Mouse (Mus musculus) thymus, postnatal 36 days (tissue): Measurements from ENCODE around the gene Ryr1.

ENCODE experiments used
- DNase-seq, 2 experiments: peaks; one replicate each; pipeline ENCODE4 v3.0.0; 2022; ENCODE audit warnings: mixed read lengths in 2 of 2

Gene Ryr1

DNA sequence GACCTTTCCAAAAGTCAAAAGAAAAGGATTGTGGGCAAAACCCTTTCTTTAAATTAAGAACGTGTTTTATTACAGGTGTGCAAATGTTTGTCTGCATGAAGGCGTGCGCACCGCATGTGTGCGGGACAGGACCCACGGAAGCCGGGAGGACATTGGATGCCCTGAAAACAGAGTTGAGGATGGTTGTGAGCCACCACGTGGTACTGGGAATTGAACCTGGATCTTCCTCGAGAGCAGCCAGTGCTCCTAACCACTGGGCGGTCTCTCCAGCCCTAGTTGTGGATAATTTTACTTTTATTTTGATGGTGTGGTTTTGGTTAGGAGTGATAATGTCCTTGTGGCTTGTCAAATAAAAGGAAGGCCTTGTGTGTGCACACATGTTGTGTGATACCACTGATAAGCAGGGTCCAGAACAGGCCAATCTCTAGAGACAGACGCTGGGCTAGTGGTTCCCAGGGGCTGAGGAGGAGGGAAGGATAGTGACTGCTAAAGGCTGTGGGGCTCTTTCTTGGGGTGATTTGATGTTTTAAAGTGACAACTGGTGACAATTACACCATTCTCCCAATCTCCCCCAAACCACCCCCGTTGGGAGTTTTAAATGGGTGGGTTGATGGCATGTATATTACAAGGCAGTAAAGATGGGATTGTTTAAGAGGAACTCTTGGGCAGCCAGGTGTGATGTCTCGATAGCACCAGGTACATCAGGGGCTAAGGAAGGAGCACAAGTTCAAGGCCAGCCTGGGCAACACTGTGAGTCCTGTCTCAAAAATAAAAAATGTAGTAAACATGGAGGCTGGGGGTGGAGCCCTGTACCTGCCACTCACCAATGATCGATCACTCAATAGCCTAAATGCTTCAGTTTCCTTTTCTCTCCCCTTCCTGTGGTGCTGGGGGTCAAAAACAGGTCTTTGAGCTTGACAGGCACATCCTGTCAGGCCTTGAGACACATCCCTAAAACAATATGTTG lies 95.0 kb downstream of the Ryr1 start:
- no peak for DNase-seq

DNA sequence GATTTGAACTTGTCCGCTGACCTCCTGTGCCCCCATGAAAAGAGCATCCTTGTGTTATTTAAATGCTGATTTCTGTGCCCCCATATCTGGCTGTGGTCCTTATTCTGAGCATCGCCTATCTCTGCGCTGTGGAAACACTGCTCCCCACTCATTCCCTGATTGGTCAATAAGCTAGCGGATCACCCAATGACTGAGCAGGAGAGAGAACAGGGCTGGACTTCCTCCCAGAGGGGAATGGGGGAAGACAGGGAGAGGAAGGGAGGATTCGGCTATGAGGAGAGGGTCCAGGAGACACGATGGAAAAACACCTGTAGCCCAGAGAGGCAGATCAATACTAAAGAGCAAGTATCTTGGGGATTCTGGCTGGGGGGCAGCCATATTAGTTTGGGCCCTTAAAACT lies 96.2 kb downstream of the Ryr1 start:
- DNase-seq = no peak

GRCm38 (mm10) chr7:29026811-29027210 lies 98.2 kb downstream of the Ryr1 start:
- DNase-seq = no peak

DNA sequence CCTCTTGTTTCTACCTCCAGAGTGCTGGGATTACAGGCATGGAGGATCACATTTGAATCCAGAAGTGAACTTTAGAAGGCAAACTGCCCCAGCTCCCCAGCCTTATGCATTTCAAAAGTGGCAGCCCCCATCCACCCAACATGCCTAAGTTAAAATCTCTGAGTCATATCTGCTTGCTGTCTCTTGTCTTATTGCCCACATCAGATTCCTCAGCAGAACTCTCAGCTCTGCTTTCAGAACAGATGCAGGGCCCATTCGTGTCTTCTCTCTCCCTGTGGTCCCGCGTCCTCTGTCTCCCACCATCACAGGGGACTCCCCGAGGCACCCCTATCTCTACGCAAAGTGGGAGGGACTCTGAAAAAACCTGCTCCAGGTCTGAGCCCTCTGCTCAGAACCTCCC lies 98.8 kb downstream of the Ryr1 start:
- no peak for DNase-seq

GRCm38 (mm10) chr7:29025566-29025965 lies 99.4 kb downstream of the Ryr1 start:
- peak; percentile 30 to 43 for DNase-seq

- DNase-seq = no peak
Observed at GRCm38 (mm10) chr7:29023514-29023913, 101.5 kb downstream of the Ryr1 start.

- DNase-seq = no peak
Observed at GRCm38 (mm10) chr7:29022479-29022878, 102.5 kb downstream of the Ryr1 start.

DNA sequence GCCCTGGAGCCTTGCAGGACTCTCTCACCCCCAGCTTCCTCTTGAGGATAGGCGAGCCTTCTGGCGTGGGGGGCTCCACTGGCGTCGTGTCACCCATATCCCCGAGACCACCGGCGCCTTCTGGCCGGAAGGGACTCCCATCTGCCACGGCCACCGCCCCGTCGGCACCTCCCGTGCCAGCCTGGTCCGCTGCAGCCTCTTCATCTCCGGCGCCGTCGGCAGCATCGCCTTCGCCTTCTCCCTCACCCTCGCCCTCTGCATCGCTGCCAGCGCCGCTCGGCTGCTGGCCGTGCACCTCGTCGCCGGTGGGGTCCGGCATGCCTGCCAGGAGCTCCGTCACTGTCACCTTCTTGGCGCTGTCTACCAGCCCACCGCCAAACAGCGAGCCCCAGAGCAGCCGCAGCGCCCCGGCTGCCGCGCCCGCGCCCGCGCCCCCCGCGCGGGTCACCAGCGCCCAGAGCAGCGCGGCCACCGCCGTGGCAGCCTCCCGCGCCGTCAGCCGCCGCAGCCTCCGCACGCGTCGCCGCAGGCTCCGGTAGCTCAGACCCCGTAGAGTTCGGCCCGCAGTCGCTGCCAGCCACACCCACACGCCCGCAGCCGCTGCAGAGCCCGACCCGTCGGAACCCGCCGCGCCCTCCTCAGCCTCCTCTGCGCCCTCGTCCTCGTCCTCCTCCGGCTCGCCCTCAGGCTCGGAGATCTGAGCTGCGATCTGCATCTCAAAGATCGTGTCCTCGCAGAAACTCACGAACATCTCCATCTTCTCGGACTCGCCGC lies 105.3 kb downstream of the Ryr1 start:
- DNase-seq = no peak

GRCm38 (mm10) chr7:29017222-29017621 lies 107.8 kb downstream of the Ryr1 start:
- no peak for DNase-seq

DNA sequence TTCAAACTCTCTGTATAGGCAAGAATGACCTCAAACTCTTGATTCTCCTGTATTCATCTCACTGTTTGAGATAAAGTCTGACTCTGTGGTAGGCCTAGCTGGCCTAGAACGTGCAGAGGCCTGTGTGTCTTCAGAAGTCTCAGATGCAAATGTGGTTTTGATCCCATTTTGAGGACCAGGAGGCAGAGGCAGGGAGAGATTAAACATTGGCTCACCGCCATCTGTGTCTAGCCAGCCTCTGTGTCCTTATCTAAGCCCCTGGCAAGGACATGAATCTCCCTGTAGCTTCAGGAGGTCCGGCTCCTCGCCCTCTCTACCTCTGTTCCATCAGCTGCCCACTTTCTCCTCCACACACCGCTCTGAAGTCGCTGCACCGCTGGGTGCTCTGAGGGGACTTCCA lies 108.5 kb downstream of the Ryr1 start:
- no peak for DNase-seq

GRCm38 (mm10) chr7:29014984-29015383 lies 110.0 kb downstream of the Ryr1 start:
- no peak for DNase-seq

DNA sequence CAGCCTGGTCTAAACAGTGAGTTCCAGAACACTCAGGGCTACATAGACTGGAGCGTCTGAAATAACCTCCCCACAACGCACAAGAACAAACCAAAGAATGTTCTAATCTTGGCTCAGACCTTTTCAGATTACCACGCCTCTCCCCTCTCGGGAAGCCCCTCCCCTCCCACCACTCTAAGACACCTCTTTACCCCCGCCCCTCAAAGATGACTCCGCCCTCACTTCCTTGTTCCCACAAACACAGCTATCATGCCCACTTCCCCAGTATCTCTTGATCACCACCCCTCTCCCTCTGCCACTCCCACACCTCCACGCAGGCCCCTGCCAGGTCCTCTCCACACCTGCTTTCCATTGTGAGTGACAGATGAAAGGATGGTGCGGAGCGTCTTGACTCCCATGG lies 116.3 kb downstream of the Ryr1 start:
- peak; percentile 34 to 63 for DNase-seq

- no peak for DNase-seq
Observed at GRCm38 (mm10) chr7:29008171-29008570, 116.8 kb downstream of the Ryr1 start.

DNA sequence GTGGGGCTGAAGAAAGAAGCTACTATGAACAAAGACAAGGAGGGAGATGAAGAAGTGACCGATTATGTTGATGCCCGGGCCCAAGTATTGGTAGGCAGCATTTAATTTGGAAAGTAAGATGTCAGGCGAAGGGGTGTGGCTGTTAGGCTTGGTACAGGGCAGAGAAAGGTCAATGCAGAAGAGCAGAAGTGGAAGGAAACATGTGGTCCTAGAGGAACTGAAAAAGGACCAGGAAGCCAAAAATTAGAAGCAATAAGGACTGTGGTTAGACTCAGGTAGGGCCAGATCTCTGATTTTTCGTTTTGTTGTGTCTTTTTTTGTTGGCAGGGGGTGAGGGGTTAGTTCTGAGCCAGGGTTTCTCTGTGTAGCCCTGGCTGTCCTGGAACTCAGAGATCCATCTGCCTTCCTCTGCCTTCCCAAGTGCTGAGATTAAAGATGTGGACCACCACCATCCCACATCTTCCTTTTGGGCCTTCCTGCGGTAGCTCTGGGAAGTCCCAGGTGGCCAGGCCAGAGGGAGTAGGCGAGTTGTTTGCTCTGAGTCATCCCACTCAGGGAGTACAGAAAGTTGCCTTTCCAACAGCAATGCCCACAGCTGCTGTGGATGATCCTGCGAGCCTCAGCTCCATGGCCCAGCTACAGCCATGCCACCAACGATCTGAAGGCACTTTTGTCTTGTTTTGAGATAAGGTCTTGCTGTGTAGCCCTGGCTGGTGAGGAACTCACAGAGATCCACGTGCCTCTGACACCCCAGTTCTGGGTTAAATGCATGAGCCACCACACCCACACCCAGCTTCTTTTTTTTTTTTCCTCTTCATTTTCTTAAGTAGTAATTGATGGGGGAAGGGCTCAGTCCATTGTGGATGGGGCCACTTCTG lies 117.5 kb downstream of the Ryr1 start:
- no peak for DNase-seq

DNA sequence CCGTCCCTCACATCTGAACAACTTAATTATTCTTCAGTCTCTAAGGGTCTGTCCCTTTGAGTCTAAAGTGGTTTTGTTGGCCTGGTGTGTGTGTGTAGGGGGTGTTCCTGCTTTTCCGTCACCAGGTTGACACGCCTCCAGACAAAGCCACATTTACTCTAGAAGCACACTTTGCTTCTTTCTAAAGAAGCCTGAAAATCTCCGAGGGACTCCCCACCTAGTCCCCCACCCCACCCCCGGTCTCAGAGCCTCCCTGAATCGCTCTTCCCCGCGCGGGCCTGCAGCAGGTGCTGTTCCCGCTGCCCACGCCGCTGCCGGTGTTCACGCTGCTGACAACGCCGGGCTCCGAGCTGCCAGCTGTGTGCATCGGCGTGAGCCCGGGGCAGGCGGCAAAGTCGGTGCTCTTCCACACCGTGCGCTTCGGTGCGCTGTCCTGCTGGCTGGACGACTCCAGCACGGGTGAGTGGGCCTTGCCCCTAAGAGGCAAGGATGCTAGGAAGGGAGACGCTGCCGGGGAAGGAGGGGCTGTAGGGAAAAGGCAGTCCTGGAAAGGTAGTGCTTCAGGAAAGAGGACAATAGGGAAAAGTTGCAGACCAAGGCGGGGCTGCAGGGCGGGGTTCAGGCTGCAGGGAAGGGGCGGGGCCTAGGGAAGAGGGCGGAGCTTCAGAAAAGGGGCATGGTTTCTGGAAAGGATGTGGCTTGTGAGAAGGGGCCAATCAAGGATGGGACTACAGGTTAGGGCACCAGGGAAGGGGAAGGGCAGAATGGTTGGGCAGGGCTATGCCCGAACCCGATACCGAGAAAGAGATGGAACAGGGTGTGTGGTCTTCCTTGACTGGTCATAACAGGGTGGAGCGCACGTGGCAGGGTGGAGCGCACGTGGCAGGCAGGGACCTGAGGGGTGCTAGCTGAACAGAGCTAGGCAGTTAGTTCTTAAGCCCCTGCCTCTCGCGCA lies 124.1 kb downstream of the Ryr1 start:
- peak; percentile 87 to 88 for DNase-seq

DNA sequence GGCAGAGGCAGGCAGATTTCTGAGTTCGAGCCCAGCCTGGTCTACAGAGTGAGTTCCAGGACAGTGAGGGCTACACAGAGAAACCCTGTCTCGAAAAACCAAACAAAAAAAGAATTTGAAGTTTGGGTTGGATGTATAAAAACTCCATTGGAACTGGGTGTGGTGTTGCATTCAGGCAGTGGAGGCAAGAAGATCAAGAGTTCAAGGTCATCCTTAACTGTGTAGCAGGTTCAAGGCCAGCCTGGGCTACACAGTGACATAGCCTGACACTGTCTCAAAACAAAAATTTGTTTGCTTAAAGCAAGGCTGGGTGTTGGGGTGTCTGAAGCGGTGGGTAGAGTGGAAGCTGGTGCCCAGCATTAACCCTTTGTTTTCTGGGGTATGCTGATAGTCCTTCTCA lies 131.6 kb downstream of the Ryr1 start:
- DNase-seq = no peak

- no peak for DNase-seq
Observed at GRCm38 (mm10) chr7:28992997-28993396, 132.0 kb downstream of the Ryr1 start.

DNA sequence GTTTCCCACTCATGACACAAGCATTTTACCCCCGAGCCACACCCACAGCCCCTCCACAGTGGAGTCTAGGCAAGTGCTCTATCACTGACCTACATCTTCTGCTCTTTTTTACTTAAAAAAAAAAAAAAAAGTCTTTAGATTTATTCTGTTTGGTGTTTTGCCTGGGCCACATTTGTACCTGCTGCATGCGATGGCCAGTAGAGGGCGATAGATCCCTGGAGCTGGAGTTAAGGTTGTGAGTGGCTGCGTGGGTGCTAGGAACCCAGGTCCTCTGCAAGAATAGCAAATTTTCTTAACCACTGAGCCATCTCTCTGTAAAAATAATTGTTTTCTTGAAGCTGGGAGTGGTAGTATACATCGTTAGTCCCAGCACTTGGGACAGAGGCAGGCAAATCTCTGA lies 133.4 kb downstream of the Ryr1 start:
- no peak for DNase-seq

GRCm38 (mm10) chr7:28990766-28991273 lies 134.2 kb downstream of the Ryr1 start:
- no peak for DNase-seq

GRCm38 (mm10) chr7:28985207-28985606 lies 139.8 kb downstream of the Ryr1 start:
- DNase-seq = no peak

GRCm38 (mm10) chr7:28984452-28984851 lies 140.5 kb downstream of the Ryr1 start:
- no peak for DNase-seq
